ENCODE assay signal across 18 mouse cellular contexts in genomic region chr5:48448888-48449287, GRCm38 (mm10).
"Had no signal": no experiment of that assay in that cellular context is flagged by ENCODE, and none has a peak within 500 bp of the region (broad histone marks: within the 10 kb centered on the region; RNA-seq: fewer than 3 reads in every experiment).

No protein-coding gene starts in this region.

- DNase-seq: lung, adult 18-20 months; lung, embryonic 14.5 days; lung, postnatal 10 days; lung, postnatal 4 days; midbrain, embryonic 14.5 days; retina, postnatal 1 day; right cerebral cortex, adult 18-20 months; right cerebral cortex, postnatal 25 days; right cerebral cortex, postnatal 4 days; spleen, adult 18-20 months; thymus, adult 18-20 months; thymus, postnatal 14 days; thymus, postnatal 36 days had no signal

- H3K9me3 ChIP-seq: midbrain, embryonic 10.5 days; midbrain, embryonic 12.5 days; neural tube, embryonic 12.5 days had no signal

- H3K4me2 ChIP-seq: lung, embryonic 14.5 days; midbrain, embryonic 12.5 days; neural tube, embryonic 12.5 days had no signal

- H3K27me3 ChIP-seq: midbrain, embryonic 12.5 days; neural tube, embryonic 12.5 days had no signal

- H3K9ac ChIP-seq: liver, embryonic 14.5 days; lung, embryonic 14.5 days; midbrain, embryonic 12.5 days; neural tube, embryonic 12.5 days had no signal

- H3K36me3 ChIP-seq: midbrain, embryonic 10.5 days; midbrain, embryonic 12.5 days; neural tube, embryonic 12.5 days had no signal

- H3K4me1 ChIP-seq: midbrain, embryonic 10.5 days; midbrain, embryonic 12.5 days; neural tube, embryonic 12.5 days had no signal

- H3K4me3 ChIP-seq: midbrain, embryonic 10.5 days; midbrain, embryonic 12.5 days; myocyte; neural tube, embryonic 12.5 days had no signal

- H3K27ac ChIP-seq: liver, embryonic 14.5 days; midbrain, embryonic 10.5 days; midbrain, embryonic 12.5 days; neural tube, embryonic 12.5 days had no signal
